Mouse (Mus musculus): Measurements from ENCODE around the gene Cnga3. TPM values are rescaled to one million over a fixed set of nuclear protein-coding genes. Genes with fewer than 3 reads are reported as not detected.

Gene Cnga3
- total and polyA plus RNA-seq, 3 experiments: 1.4 to 1.5 (median 1.5) TPM

GRCm38 (mm10) chr1:37308021-37308742, 93.9 kb downstream of the Cnga3 start:
- Histone ChIP-seq H3K9ac (ENCODE audit: low read depth, low read length) (no peak overlapping the region), H3K4me3 (no peak overlapping the region), H3K79me2 (replicated peaks; ENCODE audit: control insufficient read depth, insufficient read depth, low read length) (peaks cover 4% of the 10 kb centered on the region), H3K27me3 (ENCODE audit: control insufficient read depth, insufficient read depth, low read length) (no peaks in the 10 kb centered on the region), H3K27ac (no peak overlapping the region), H3K36me3 (ENCODE audit: control insufficient read depth, insufficient read depth, low read length) (no peaks in the 10 kb centered on the region), H3K4me1 (ENCODE audit: control insufficient read depth, insufficient read depth, low read length) (peaks cover 16% of the 10 kb centered on the region)
- intact Hi-C loops (cut with DNase I): no loop called here
- no peak for DNase-seq
- 77% methylated on average over 8 of the region's 8 CpGs for WGBS
- TF ChIP-seq POLR2A (IDR thresholded peaks at IDR 0.05; ENCODE audit: insufficient read depth, low read depth, low read length): no peak
- TF ChIP-seq EP300 (IDR thresholded peaks at IDR 0.05; ENCODE audit: insufficient read depth, low read depth, low read length): no peak
- TF ChIP-seq CTCF (IDR thresholded peaks at IDR 0.05): no peak

GRCm38 (mm10) chr1:37308743-37309100, 94.5 kb downstream of the Cnga3 start:
- intact Hi-C loops (cut with DNase I): no loop called here
- no peaks in the 10 kb centered on the region for H3K27me3 ChIP-seq (ENCODE audit: control insufficient read depth, insufficient read depth, low read length)
- WGBS: 80% methylated on average over 3 of the region's 3 CpGs
- no peak overlapping the region for H3K9ac ChIP-seq (ENCODE audit: low read depth, low read length)
- no peak overlapping the region for H3K4me3 ChIP-seq
- H3K79me2 ChIP-seq (replicated peaks; ENCODE audit: control insufficient read depth, insufficient read depth, low read length): peaks cover 4% of the 10 kb centered on the region
- TF ChIP-seq CTCF (IDR thresholded peaks at IDR 0.05): no peak
- TF ChIP-seq POLR2A (IDR thresholded peaks at IDR 0.05; ENCODE audit: insufficient read depth, low read depth, low read length): no peak
- no peak for TF ChIP-seq EP300 (IDR thresholded peaks at IDR 0.05; ENCODE audit: insufficient read depth, low read depth, low read length)
- H3K27ac ChIP-seq: no peak overlapping the region
- peaks cover 16% of the 10 kb centered on the region for H3K4me1 ChIP-seq (ENCODE audit: control insufficient read depth, insufficient read depth, low read length)
- H3K36me3 ChIP-seq (ENCODE audit: control insufficient read depth, insufficient read depth, low read length): no peaks in the 10 kb centered on the region
- no peak for DNase-seq

GRCm38 (mm10) chr1:37309939-37310515, 95.8 kb downstream of the Cnga3 start:
- peaks cover 16% of the 10 kb centered on the region for H3K4me1 ChIP-seq (ENCODE audit: control insufficient read depth, insufficient read depth, low read length)

More at GRCm38 (mm10) chr1:37309939-37310515, 95.8 kb downstream of the Cnga3 start:
- no peak for TF ChIP-seq POLR2A (IDR thresholded peaks at IDR 0.05; ENCODE audit: insufficient read depth, low read depth, low read length)
- no peak for TF ChIP-seq CTCF (IDR thresholded peaks at IDR 0.05)
- no peak for TF ChIP-seq EP300 (IDR thresholded peaks at IDR 0.05; ENCODE audit: insufficient read depth, low read depth, low read length)
- no peaks in the 10 kb centered on the region for H3K27me3 ChIP-seq (ENCODE audit: control insufficient read depth, insufficient read depth, low read length)
- no peak overlapping the region for H3K9ac ChIP-seq (ENCODE audit: low read depth, low read length)
- 95% methylated on average over 4 of the region's 4 CpGs for WGBS
- intact Hi-C loops (cut with DNase I): no loop called here
- no peak overlapping the region for H3K4me3 ChIP-seq
- DNase-seq: no peak
- H3K27ac ChIP-seq: no peak overlapping the region
- no peaks in the 10 kb centered on the region for H3K36me3 ChIP-seq (ENCODE audit: control insufficient read depth, insufficient read depth, low read length)
- peaks cover 4% of the 10 kb centered on the region for H3K79me2 ChIP-seq (replicated peaks; ENCODE audit: control insufficient read depth, insufficient read depth, low read length)

Other genes starting within 250 kb of the Cnga3 start
- 1 to 10 TPM in 1 of 2 experiments, under 1 TPM in 1; 0.13 to 1.0 TPM for gene Vwa3b, start 187.8 kb upstream of the Cnga3 start, total RNA-seq (2021)
- gene Vwa3b, start 187.8 kb upstream of the Cnga3 start, polyA plus RNA-seq (2012; rRNA removed): 0.35 and 0.43 TPM in 2 replicates
- 10 to 100 TPM; 18.9 to 19.2 TPM for gene Inpp4a, start 85.4 kb downstream of the Cnga3 start, total RNA-seq (2021)
- 10.3 and 14.3 TPM in 2 replicates for gene Inpp4a, start 85.4 kb downstream of the Cnga3 start, polyA plus RNA-seq (2012; rRNA removed)
- 100 to 1,000 TPM in 1 of 2 experiments, 10 to 100 TPM in 1; 97.3 to 106 TPM for gene Coa5, start 215.7 kb downstream of the Cnga3 start, total RNA-seq (2021)
- gene Coa5, start 215.7 kb downstream of the Cnga3 start, polyA plus RNA-seq (2012; rRNA removed): 100 and 178 TPM in 2 replicates
- gene Unc50, start 215.7 kb downstream of the Cnga3 start, total RNA-seq (2021): 10 to 100 TPM; 32.0 to 33.6 TPM
- gene Unc50, start 215.7 kb downstream of the Cnga3 start, polyA plus RNA-seq (2012; rRNA removed): 25.6 and 58.9 TPM in 2 replicates

Data from heart, adult 2 months (tissue).